Mouse (Mus musculus): ENCODE measurements at regions not wholly inside any gene's neighbourhood (a gene's known extent, or its start where the extent isn't known, plus 50 kb on each side); places are given as distances from the start of the nearest gene placed in this dataset.
A peak's percentile ranks its signal among the peaks of the same experiment; 100 is the strongest.

DNA sequence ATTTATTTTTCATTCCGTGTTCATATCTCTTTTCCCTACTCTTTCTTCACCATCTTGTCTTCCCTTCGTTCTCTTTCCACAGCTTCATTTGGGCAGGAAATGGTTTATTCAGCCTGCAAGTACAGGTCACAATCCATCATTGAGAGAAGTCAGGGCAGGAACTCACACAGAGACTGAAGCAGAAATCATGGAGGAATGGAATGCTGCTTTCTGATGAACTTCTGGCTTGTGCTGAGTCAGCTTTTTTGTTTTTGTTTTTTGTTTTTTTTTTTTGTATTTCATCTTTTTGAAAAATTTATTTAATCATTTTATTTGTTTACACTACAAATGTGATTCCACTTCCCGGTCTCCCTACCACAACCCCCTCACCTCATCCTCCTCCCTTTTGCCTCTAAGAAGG is 51.2 kb upstream of the Suclg2 start:
- WGBS, result 76% methylated on average over 3 of the region's 3 CpGs
- no peak for DNase-seq (ENCODE audit: low read depth, low spot score)

DNA sequence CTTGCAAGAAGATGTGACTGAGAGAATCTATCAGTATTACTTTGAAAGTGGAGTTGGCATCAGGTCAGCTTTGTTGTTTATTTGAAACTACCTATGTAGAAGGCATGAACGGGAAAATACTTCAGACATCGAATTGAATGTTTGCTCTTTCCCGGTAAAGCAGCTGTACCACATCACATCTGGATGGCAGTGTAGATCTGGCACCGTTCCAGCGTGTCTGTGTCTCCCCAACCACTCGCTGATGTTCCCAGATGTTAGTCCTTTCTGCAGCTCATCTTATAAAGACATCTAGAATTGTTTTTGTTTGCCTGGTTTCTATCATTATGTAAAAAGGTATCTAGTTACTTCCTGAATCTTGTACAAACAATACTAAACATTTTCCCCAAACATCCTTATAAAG is 83.1 kb upstream of the Suclg2 start:
- WGBS, result 24% methylated on average over 6 of the region's 6 CpGs
- DNase-seq (ENCODE audit: low read depth, low spot score), result no peak

DNA sequence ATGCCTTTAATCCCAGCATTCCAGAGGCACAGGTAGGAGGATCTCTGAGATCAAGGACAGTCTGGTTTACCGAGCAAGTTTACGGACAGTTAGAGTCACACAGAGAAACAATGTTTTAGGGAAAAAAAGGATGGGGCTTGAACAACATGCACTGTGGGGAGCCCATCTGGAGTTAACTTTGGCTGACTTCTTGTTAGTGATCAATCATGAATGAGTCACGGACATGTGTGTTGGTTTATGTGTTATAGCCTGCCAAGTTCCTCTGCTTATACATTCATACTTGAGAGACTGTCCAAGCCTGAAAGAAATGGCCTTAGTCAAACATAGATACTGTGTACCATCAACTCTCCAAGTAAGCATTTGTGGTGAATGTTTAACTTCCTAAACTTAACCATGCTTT is 122.9 kb upstream of the Suclg2 start:
- WGBS, result 44% methylated on average over 3 of the region's 3 CpGs
- DNase-seq (ENCODE audit: low read depth, low spot score), result no peak

DNA sequence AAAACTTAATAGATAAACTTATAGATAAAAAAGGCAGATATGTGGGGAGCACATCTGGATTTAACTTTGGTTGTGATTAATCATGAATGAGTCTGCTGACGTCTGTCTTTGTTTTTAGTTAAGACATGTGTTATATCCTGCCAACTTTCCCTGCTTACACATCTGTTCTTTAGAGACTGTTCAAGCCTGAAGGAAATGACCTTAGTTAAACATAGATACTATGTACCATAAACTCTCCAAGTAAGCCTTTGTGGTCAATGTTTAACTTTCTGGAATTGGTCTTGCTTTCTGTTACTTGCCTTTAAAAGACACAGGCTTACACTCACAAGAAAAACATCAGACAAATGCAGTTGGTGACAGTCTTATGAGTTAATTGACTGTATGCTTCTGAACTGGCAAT is 127.9 kb upstream of the Suclg2 start:
- 10% methylated on average over 1 of the region's 1 CpGs for WGBS

DNA sequence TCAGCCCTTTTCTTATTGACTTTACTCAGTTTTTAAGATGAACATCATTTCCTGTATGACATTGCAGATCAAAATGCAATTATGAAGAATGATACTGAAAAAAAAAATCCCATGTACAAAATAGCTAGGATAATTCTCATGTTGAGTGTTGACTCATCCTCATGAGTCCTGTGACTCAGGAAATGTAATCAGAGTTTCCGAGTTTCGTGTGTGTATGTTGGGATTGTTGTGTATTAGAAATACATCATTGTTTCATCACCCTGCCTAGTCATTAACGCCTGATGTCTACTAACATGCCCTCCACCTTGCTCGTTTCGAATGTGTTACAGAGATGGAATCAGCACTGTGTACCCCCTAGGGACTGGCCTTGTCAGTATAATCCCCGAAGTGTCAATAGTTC is 156.9 kb upstream of the Suclg2 start:
- no peak for DNase-seq (ENCODE audit: low read depth, low spot score)
- WGBS, result 82% methylated on average over 6 of the region's 6 CpGs

More for the DNA sequence above, 127.9 kb upstream of the Suclg2 start:
- DNase-seq (ENCODE audit: low read depth, low spot score), result peak; percentile 77

DNA sequence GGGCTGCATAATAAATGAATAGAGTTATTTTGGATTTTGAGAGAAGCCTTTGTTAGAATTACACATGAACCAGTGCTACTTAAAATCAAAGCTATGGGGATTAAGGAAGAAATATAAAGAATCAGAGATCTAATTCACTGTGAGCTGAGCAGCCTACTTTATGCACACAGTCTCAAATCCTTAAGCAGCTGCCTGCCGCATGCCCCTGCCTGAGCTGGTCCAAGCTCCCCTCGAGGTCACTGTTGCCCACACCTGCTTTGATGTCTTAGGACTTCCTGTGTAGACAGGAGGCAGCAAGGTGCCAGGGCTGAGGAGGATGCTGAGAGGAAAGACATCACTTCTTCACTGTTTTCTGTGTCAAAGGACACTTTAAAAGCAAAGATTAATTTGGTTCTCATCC is 157.7 kb upstream of the Suclg2 start:
- 47% methylated on average over 2 of the region's 2 CpGs for WGBS

DNA sequence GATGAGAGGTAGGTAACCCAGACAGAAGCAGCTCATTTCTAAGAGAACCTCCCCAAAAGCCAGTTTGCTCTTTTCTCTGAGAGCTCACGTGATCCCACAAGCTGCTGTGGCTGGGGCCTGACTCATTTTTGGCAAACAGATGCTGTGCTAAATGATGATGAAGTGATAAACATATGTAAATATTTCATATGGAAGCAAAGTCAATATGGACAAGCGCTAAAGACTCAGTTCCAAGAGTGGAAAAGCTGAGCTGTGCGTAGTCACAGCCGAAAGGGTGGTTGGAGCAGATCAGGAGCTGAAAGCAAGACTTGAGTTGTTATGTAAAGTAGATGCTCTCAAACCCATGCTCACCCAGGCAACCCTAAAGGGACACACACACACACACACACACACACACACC is 168.0 kb upstream of the Suclg2 start:
- 78% methylated on average over 4 of the region's 4 CpGs for WGBS
- no peak for DNase-seq (ENCODE audit: low read depth, low spot score)

More for the DNA sequence above, 157.7 kb upstream of the Suclg2 start:
- DNase-seq (ENCODE audit: low read depth, low spot score), result no peak

DNA sequence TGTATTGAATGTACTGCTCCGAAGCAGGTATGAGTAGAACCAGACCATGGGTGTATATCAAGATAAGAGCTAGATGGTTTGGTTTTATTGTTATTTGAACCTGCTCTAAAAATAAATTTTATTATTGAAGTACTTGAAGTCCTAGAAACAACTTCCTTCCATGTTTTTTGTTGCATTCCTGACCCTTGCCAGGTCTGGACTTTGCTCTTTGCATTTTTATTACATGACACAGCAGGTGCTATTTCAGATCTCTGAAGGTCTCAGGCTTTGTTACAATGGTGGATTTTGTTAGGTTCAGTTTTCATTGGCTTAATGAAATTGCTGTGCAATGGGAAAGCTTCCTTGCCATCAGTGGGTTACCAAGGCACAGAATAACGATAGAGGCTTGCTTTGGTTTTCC is 184.0 kb upstream of the Suclg2 start:
- peak; percentile 65 for DNase-seq (ENCODE audit: low read depth, low spot score)
- 26% methylated on average over 2 of the region's 2 CpGs for WGBS

DNA sequence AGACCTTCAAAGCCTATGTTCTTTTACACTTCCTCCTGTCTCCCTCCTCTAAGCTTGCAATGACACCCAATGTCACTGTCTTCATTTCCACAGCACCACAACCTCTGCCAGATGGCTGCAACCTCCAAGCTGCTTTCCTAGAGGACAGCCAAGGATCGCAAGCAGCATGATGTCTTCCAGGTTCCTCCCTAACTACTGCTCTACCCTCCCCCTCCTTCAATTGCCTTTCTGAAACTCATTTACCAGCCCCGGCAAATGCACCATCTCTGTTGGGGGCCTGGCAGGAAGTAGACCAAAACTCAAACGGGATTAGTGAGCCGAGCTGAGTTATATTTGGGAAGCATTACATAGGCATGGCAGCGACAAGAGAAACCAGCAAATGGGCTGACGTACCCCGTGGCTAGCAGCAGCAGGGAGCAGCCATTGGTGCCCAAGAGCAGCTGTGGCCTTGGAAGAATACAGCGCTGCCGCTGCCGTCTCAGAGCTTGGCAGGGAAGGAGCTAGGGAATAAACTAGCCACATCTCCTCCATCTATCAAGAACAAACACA is 185.6 kb upstream of the Suclg2 start:
- DNase-seq (ENCODE audit: low read depth, low spot score), result no peak
- 70% methylated on average over 10 of the region's 10 CpGs for WGBS

DNA sequence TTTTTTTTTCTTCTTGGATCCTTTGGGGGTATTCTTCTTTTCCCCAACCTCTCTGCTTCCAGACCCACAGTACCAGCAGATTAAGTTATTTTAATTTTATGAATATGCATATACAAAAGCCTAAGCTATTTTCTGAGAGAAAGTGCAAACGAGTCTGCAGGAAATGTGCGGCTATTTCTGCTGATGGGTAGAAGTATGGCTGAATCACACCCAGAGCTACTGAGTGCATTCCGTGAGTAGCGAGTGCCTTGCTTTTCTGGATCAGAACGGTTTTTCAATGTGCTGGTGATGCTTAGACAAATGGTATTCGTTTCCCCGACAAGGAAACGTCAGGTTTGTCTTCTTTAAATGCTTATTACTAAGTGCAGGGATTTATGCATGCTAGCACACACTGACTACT is 186.5 kb upstream of the Suclg2 start:
- no peak for DNase-seq (ENCODE audit: low read depth, low spot score)
- WGBS, result 89% methylated on average over 8 of the region's 8 CpGs

DNA sequence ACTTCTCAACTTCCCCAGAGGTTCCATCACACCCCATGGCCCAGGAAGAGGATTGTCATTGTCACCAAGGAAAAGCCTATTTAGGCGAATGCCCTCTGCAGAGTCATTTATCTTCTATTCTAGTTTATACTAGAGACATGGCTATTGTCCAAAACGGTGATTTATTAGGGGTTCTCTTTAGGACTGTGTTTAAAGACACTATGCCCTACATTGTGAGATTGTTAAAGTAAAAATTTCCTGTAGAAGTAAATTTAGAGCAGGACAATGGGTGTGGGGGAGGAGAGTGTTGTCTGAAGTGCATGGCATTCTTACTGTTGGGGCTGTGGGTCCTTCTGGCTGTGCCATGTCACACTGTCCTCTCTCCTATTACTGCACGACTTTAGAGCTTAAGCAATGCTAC is 191.2 kb upstream of the Fam19a1 start:
- no peak for DNase-seq (ENCODE audit: low read depth, low spot score)
- WGBS, result 33% methylated on average over 3 of the region's 3 CpGs

DNA sequence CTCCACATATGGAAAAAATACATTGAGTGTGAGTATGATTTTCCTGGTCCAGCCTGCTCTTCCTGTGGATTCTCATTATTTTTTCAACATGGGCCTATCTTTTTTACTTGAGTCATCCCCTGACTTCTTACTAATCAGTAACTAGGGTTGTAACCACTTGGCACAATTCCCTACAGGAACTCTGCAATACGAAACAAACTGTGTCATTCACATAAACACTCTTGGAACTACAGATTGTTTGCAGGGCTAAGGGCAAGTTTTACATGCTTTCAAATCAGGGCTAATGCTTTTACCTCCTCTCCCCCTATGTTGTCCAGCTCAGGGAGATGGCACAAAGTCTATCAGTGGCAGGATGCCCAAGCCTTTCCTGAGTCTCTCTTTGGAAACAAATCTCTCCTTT is 178.4 kb upstream of the Fam19a1 start:
- WGBS, result 3% methylated on average over 1 of the region's 1 CpGs
- peak; percentile 88 for DNase-seq (ENCODE audit: low read depth, low spot score)

DNA sequence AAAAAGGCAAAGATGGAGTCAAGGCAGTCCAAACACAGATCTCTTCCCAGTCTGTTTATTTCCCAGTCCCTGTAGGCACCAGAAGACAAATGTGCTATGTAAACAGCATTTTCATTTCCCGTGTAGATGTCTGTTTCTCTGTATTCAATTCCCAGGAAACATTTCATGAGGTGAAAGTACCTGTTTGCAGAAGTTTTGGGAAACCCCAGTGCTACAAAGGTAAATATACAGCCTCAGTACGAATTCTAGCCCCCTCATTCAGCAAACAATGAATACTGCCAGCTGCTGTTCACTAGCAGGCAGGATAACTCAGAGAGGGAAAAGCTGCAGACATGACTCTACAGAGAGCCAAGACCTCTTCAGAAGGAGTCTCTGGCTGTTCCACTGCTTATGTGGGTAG is 176.4 kb upstream of the Fam19a1 start:
- WGBS, result 11% methylated on average over 2 of the region's 2 CpGs
- peak; percentile 4 for DNase-seq (ENCODE audit: low read depth, low spot score)

DNA sequence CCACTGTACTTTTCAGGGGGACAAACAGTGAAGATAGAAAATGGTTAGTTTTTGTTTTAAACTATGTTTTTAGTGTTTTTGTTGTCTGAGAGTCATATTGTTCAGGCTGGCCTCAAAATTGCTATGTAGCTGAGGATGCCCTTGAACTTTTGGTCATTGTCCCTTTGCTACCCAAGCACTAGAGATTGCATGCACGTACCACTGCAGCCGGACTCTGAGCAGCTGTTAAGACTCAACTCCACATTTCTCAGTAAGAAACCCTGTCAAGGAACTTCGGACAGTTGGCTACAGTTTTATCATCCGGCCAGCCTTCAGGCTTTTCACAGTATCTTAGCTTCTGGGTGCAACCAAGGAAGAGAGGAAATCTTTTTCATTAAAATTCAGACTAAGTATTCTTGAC is 173.9 kb upstream of the Fam19a1 start:
- DNase-seq (ENCODE audit: low read depth, low spot score), result no peak
- 83% methylated on average over 4 of the region's 4 CpGs for WGBS

DNA sequence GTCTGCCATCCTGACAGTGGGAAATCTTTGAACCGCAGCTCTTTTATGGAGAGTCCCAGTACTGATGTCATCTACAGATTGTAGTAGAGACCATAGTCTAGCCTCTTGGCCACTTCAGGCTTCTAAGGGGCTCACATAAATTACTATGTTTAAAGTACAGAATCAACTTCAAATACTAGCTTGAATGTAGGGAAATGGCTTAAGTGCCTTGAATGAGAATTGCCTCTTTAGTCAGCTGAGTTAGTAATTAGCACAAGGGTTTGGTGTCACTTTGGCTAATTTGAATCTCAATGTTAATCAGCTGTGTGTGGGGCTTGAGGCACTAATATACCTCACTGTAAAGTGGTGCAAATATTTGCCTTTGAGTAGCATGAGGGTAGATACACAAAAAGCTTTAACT is 152.2 kb upstream of the Fam19a1 start:
- WGBS, result 61% methylated on average over 1 of the region's 1 CpGs

DNA sequence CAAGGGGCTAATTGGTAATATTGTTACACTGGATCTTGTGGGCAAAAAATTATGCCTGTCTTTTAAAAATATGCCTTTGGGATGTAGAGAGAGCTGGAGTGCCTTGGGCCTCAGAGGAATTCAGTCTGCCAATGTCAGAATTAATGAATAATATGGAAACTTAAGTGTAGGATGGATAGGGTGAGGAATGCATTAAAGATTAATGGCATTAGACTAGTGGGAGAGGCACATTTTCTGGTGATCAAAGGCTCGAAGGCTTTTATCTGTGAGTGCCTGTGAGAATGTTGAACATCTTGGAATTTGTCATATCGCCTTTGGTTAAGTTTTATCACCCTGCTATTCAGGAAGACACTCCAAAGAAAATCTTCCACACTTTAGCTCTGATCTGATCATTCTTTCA is 146.7 kb upstream of the Fam19a1 start:
- 68% methylated on average over 2 of the region's 2 CpGs for WGBS
- no peak for DNase-seq (ENCODE audit: low read depth, low spot score)

More for the DNA sequence above, 152.2 kb upstream of the Fam19a1 start:
- DNase-seq (ENCODE audit: low read depth, low spot score), result no peak

DNA sequence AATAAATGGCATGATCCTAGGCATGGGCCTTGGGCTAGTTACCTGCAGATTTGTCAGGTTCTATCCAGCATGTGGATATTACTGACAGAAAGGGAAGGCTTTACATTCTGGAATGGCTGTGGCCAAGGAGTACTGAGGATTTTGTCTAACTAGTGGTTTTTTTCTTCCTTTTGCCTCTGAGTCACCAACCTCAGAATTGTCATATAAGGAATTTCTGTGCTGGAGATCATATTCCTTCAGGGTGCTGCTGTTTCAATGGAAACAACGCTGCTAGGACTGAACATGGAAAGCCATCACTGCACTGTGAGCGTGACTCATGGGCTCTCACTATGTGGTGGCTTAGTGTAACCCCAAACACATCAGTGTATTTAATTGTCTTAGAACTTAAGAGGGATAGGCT is 137.0 kb upstream of the Fam19a1 start:
- no peak for DNase-seq (ENCODE audit: low read depth, low spot score)
- 88% methylated on average over 2 of the region's 2 CpGs for WGBS

DNA sequence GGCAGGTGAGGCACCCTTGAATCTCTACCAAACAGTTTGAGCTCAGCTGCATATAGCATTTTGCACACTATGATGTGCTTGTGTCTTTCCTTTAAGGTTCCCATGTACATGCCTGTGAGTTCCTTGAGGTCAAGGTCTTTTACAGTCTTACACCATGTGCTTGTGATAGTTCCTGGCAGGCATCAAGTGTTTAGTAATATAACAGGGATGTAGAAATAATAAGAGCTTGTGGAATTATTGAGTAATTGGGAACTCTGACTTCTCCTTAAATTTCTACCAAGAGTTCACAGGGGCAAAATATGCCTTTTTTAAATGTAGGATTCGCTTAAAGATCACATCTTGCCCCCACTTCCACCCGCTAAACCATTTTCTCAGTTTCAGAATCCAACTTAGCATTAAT is 115.9 kb upstream of the Fam19a1 start:
- WGBS, result 80% methylated on average over 2 of the region's 2 CpGs
- no peak for DNase-seq (ENCODE audit: low read depth, low spot score)

DNA sequence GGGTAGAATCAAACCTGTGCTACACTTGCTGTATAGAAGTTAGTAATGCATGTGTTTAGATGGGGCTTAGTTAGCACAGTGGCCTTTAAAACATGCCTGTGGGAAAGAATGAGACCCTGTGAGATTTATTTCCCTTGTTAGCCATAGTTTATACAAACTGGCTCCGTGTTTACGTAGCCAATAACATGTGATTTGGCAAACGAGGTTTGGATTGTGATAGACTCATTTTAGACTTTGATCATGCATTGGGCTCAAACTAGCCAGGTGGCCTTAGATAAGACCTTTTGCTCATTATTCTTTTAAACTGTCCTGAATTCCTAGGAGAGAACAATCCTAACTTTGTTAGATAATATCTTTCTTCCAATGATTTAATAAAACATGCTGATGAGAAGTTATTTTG is 115.2 kb upstream of the Fam19a1 start:
- WGBS, result 15% methylated on average over 3 of the region's 3 CpGs
- DNase-seq (ENCODE audit: low read depth, low spot score), result no peak

DNA sequence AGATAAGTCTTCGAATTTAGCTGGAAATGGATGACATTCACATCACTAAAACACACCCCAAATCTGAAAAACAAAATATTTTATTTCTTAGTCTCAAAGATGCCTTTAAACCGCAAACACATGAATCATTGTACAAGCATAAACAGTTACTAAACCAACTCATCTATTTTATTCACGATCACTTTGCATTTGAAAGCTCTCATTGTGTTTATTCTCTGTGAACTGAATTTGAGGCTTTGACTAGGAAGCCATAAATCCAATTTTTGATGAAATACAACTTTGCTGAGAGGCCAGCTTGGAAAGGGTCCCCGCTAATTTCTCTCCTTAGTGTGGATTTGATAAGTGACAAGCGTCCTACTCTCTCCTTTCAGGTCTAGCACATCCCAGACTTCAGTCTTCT is 113.5 kb upstream of the Fam19a1 start:
- no peak for DNase-seq (ENCODE audit: low read depth, low spot score)
- 69% methylated on average over 5 of the region's 5 CpGs for WGBS

DNA sequence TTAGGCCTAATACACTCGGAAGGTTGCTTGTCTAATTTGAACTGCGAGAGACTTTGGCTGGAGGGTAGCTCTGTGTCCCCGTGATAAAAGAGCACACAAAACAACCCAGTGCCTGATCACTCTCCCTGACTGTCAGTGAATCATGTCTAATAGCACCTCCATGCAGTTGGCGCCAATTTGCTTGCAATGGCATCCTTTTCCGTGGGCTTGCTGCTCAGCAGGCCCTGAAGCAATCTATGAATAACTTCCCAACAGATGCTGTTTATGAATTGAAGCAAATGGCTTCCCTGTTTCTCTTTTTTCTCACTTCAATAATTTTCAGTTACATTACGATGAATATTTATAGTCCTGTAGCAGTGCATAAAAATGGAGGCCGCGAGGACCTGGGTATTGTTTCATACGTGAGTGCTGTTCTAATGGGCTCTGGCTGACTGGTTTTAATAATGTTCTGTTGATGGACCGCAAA is 112.9 kb upstream of the Fam19a1 start:
- 90% methylated on average over 10 of the region's 10 CpGs for WGBS
- no peak for DNase-seq (ENCODE audit: low read depth, low spot score)

DNA sequence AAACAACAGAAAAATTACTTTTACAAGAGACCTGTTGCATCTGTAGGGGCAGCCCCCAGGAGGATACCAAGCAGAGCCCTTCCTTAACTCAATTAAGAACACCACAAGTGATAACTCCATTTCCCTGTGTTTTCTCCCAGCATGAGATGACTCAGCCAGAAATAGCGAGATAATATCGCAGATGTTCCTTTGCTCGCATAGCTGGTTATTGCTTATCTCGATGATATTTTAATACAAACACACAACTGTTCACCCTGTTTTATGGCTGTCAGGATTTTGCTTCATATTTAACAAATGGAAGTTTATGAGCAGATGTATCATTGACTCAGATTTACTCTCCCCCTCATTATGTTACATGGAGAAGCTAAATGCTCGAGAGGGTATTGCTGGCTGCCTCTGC is 101.7 kb upstream of the Fam19a1 start:
- 27% methylated on average over 5 of the region's 5 CpGs for WGBS
- no peak for DNase-seq (ENCODE audit: low read depth, low spot score)

Data from large intestine, adult 2 months (tissue).